Mouse (Mus musculus) urinary bladder, adult 2 months (tissue): ENCODE results near the gene Zic1. TPM values are rescaled to one million over a fixed set of nuclear protein-coding genes. Genes with fewer than 3 reads are reported as not detected.

Source experiments
- DNase-seq: peaks from one replicate; pipeline ENCODE4 v3.0.0; 2022; ENCODE audit warnings: low spot score
- polyA plus RNA-seq: library from polyadenylated mRNA; depleted of rRNA; stranded (reverse); fragments of >200 nt; gene quantifications from 2 replicates; pipeline ENCODE4 v1.2.3, GENCODE M21; 2012

The Zic1 gene
- polyA plus RNA-seq, 1 experiment: 0.08 TPM

- DNase-seq: no peak
Observed at GRCm38 (mm10) chr9:91368946-91369292, 3.3 kb upstream of the Zic1 start.

DNA sequence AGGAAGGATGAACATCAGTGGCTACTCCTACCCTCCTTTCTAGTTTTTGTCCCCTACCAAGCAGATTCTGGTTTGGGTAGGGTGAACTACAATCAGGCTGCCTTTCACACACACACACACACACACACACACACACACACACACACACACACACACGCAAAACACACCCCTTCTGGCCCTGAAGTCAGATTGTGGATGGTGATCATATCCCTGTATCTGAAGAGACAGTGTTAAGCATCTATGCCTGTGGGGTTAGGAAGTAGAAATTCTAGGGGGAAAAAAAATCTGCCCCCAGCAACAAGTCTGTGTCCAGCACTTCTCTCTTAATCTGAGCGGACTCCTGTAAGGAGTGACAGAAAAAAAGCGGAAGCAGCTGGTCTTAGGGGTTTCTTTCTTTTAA lies 2.5 kb upstream of the Zic1 start:
- no peak for DNase-seq

- DNase-seq: no peak
Observed at GRCm38 (mm10) chr9:91366999-91367811, 1.6 kb upstream of the Zic1 start.

DNA sequence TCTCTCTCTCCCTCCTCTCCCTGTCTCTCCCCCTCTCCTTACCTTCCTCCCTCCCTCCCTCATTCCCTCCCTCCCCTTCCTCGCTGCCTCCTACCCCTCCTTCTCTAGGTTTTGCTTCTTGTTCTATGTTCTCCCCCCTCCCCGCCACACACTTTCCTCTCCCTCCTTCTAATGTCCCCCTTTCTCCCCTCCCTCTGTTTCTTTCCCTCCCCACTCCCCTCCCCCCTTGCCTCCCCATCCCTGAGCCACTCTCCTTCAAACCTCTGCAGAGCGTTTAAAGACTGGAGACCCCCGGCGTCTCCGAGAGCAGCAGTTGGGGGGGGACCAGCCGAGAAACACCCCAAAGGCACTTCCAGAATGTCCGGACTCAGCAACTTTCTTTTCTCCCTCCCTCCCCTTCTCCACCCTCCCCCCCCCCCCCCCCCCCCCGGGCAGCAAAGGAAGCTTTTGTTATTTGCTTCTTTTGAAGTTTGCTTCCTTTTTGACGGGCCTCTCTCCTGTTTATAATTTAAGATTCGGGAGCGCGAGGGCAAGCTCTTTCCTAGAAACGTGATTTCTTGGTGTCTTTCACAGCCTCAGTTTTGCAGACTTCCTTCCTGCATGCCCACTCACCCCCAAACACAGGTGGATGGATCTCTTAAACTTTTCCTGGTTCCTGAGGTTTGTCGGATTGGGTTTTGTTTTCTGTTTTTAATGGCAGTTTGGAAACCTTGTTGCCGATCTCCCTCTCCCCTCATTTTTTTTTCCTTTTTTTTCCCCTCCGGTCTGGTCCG lies 802 bp upstream of the Zic1 start:
- DNase-seq: no peak

GRCm38 (mm10) chr9:91364971-91365501 lies 574 bp downstream of the Zic1 start:
- DNase-seq: no peak

DNA sequence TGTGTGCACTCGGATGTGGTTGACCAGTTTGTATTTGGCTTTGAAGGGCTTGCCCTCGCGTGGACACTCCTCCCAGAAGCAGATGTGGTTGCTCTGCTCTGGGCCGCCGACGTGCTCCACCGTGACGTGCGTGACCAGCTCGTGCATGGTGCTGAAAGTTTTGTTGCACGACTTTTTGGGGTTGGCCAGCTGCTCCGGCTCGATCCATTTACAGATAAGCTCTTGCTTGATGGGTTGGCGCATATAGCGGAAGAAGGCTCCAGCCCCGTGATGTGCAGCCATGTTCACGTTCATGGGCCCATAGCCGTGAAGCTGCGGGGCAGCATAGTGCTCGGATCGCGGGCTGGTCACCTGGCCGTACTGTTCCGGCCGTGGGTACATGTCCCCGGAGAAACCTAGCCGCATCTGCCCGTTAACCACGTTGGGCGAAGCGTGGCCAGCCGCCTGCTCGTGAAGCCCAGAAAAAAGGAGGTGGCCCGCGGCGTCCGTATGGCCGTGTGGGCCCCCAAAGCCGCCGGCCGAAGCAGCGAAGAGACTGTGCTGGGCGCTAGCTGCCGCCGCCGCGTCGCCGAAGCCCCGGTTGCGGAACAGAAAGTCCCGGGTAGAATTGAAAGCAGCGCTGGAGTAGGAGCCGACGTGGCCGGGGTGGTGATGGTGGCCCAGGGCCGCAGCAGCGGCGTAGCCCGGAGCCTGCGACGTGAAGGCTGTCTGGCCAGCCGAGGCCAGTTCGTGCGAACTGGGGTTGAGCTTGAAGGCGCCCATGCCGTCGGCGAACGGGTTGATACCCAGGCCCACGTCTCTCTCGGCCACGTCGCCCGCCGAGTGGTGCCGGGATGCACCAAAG lies 1.3 kb downstream of the Zic1 start:
- no peak for DNase-seq

DNA sequence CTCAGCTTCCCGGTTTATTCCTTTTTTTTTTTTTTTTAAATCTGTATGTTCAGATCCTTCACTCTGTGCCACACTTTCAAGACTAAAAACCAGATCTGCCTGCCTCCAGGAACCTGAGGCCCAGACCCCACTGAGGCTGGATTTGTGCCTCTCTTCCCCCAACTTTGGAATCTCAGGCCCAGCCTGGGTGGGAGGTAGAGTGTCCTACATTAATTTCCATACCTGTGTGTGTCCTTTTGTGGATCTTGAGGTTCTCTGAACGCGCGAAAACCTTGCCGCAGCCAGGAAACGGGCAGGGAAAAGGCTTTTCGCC lies 1.8 kb downstream of the Zic1 start:
- DNase-seq: no peak

- no peak for DNase-seq
Observed at GRCm38 (mm10) chr9:91363011-91363730, 2.4 kb downstream of the Zic1 start.

GRCm38 (mm10) chr9:91361856-91362601 lies 3.6 kb downstream of the Zic1 start, which contains the start of gene Zic4:
Gene Zic4, plus strand, starts transcription at chr9:91362413.
- no peak for DNase-seq

- DNase-seq: no peak
Observed at GRCm38 (mm10) chr9:91361033-91361855, 4.4 kb downstream of the Zic1 start.

GRCm38 (mm10) chr9:91360151-91361032 lies 5.2 kb downstream of the Zic1 start:
- no peak for DNase-seq

GRCm38 (mm10) chr9:91358851-91359687 lies 6.5 kb downstream of the Zic1 start:
- DNase-seq: no peak

DNA sequence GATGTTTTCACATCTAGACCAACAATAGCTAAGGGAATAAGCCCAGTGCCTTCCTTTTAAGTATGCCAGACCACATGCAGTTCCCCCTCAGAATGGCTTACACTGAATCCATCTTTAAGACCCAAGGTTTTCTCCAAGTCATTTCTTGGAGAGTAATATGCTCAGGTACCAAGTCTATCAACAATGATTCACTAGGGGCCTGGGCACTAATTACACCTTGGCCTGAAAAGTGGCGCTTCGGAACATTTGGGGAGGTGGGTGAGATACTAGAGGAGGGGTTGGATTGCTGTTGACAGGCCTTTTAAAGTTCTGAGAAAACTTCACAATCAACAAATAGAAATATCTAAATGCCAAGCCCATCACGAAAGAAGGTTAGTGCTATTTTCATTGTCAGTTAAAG lies 8.3 kb downstream of the Zic1 start:
- DNase-seq: no peak

- DNase-seq: no peak
Observed at GRCm38 (mm10) chr9:91356353-91356740, 9.3 kb downstream of the Zic1 start.

GRCm38 (mm10) chr9:91355629-91356352 lies 9.8 kb downstream of the Zic1 start:
- no peak for DNase-seq

DNA sequence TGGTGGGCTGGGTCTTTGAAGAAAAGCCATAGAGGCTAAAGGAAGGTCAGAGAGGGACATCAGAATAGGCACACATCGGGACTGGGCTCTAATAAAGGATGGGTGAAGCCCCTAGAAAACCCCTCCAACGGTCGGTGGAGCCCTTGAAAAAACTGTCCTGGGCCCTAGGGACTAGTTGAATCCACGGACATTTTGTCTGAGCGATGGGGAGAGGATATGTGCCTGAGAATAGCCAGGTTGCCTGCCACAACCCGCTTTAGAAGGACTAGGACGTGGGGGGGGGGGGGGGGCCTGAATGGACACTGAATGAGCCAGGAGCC lies 10.4 kb downstream of the Zic1 start:
- no peak for DNase-seq
